Mouse (Mus musculus): Measurements from ENCODE around the gene Tagap.

- TF ChIP-seq POLR2A (IDR thresholded peaks at IDR 0.05; ENCODE audit: low read depth, low read length), result no peak
- TF ChIP-seq CTCF (conservative IDR thresholded peaks at IDR 0.05; ENCODE audit: insufficient read depth, insufficient read length, low read depth, low read length), result no peak
Observed at GRCm38 (mm10) chr17:7931096-7931990, 5.5 kb downstream of the Tagap start.
